ENCODE assay signal across 23 mouse cellular contexts in genomic region chr5:132956184-132956583, GRCm38 (mm10).
A peak's percentile ranks its signal among the peaks of the same experiment; 100 is the strongest.
DNase-seq lines count a peak whose midpoint lies in the region; ATAC-seq and TF ChIP-seq lines count a peak whose summit lies in the region.
"Had no signal": no experiment of that assay in that cellular context is flagged by ENCODE, and none has a peak within 500 bp of the region (broad histone marks: within the 10 kb centered on the region; RNA-seq: fewer than 3 reads in every experiment).

No protein-coding gene starts in this region.

- no peak overlapping the region for H3K4me3 ChIP-seq in kidney, embryonic 14.5 days (ENCODE audit: low read length)
- no peak overlapping the region for H3K4me3 ChIP-seq in lung, embryonic 14.5 days (ENCODE audit: low read depth, low read length)
- H3K4me3 ChIP-seq: embryonic facial prominence, embryonic 15.5 days; gastrocnemius, adult 2 months; hindbrain, embryonic 12.5 days; hindbrain, embryonic 15.5 days had no signal

- peak; percentile 12 for DNase-seq in embryo, embryonic 11 days
- DNase-seq in embryo, embryonic 10.5 days (ENCODE audit: low spot score), result no peak
- DNase-seq in kidney, adult 8-10 months, result no peak
- DNase-seq in lung, embryonic 14.5 days, result peak; percentile 57
- DNase-seq in lung, postnatal 25 days (ENCODE audit: low spot score), result no peak
- DNase-seq in lung, postnatal 36 days, result peak; percentile 7
- DNase-seq in lung, postnatal 4 days, result no peak
- DNase-seq: adrenal gland, adult 8-10 months; adrenal gland, postnatal 25 days; cerebellum, adult 18-20 months; cerebellum, adult 9-10 months; cerebellum, postnatal 14 days; forebrain, postnatal 0 days; gastrocnemius, adult 2 months; gastrocnemius, postnatal 14 days; heart, adult 11 months had no signal

- ATAC-seq in kidney, embryonic 14.5 days (ENCODE audit: low FRiP score, low TSS enrichment), result peak; percentile 62
- ATAC-seq in lung, embryonic 14.5 days (ENCODE audit: insufficient read depth), result 0 out of 2 replicates have a peak, but pooled peaks have one; percentile 47
- ATAC-seq: activated CD4-positive, CD25-positive, alpha-beta regulatory T cell, adult 4 months; forebrain, embryonic 14.5 days; forebrain, postnatal 0 days had no signal

- H3K27me3 ChIP-seq in kidney, embryonic 14.5 days (ENCODE audit: control insufficient read depth, insufficient read depth, low read length), result no peaks in the 10 kb centered on the region
- no peaks in the 10 kb centered on the region for H3K27me3 ChIP-seq in lung, embryonic 14.5 days (ENCODE audit: insufficient read depth, low read length)
- H3K27me3 ChIP-seq: embryonic facial prominence, embryonic 15.5 days; hindbrain, embryonic 12.5 days; hindbrain, embryonic 15.5 days had no signal

- no peaks in the 10 kb centered on the region for H3K36me3 ChIP-seq in kidney, embryonic 14.5 days (ENCODE audit: control insufficient read depth, insufficient read depth, low read length)
- no peaks in the 10 kb centered on the region for H3K36me3 ChIP-seq in lung, embryonic 14.5 days (ENCODE audit: insufficient read depth)
- H3K36me3 ChIP-seq: embryonic facial prominence, embryonic 15.5 days; hindbrain, embryonic 12.5 days; hindbrain, embryonic 15.5 days had no signal

- no peaks in the 10 kb centered on the region for H3K9me3 ChIP-seq in kidney, embryonic 14.5 days (ENCODE audit: control insufficient read depth, low read length)
- no peaks in the 10 kb centered on the region for H3K9me3 ChIP-seq in lung, embryonic 14.5 days (ENCODE audit: low read depth, low read length)
- H3K9me3 ChIP-seq: embryonic facial prominence, embryonic 15.5 days; hindbrain, embryonic 12.5 days; hindbrain, embryonic 15.5 days had no signal

- H3K4me2 ChIP-seq in kidney, embryonic 14.5 days (replicated peaks; ENCODE audit: low read depth, low read length), result no peak overlapping the region
- H3K4me2 ChIP-seq in lung, embryonic 14.5 days, result no peak overlapping the region
- H3K4me2 ChIP-seq: embryonic facial prominence, embryonic 15.5 days; heart, embryonic 11.5 days; hindbrain, embryonic 12.5 days; hindbrain, embryonic 15.5 days had no signal

- no peak overlapping the region for H3K9ac ChIP-seq in kidney, embryonic 14.5 days (ENCODE audit: low read depth, low read length)
- H3K9ac ChIP-seq in lung, embryonic 14.5 days, result no peak overlapping the region
- H3K9ac ChIP-seq: embryonic facial prominence, embryonic 15.5 days; forebrain, postnatal 0 days; hindbrain, embryonic 12.5 days; hindbrain, embryonic 15.5 days had no signal

- 31% methylated on average over 5 of the region's 5 CpGs for WGBS in kidney, embryonic 14.5 days
- 27% methylated on average over 5 of the region's 5 CpGs for WGBS in lung, embryonic 14.5 days

- no peaks in the 10 kb centered on the region for H3K4me1 ChIP-seq in kidney, embryonic 14.5 days (ENCODE audit: control insufficient read depth, insufficient read depth, low read length)
- no peaks in the 10 kb centered on the region for H3K4me1 ChIP-seq in lung, embryonic 14.5 days (ENCODE audit: insufficient read depth)
- H3K4me1 ChIP-seq: embryonic facial prominence, embryonic 15.5 days; hindbrain, embryonic 12.5 days; hindbrain, embryonic 15.5 days had no signal

- TF ChIP-seq CTCF in lung, embryonic 14.5 days (IDR thresholded peaks at IDR 0.05; ENCODE audit: low read depth), result no peak

- no peak overlapping the region for H3K27ac ChIP-seq in kidney, embryonic 14.5 days (ENCODE audit: low read depth, low read length)
- no peak overlapping the region for H3K27ac ChIP-seq in lung, embryonic 14.5 days (ENCODE audit: low read depth)
- H3K27ac ChIP-seq: embryonic facial prominence, embryonic 15.5 days; gastrocnemius, adult 2 months; hindbrain, embryonic 12.5 days; hindbrain, embryonic 15.5 days had no signal

Comparison
In these comparisons a context has a peak if more than half of its experiments do, and no peak if none do; other contexts are left out.
1. DNase-seq: peak in embryo, embryonic 11 days (single experiment), lung, embryonic 14.5 days (single experiment) and lung, postnatal 36 days (single experiment); none in embryo, embryonic 10.5 days (single experiment), kidney, adult 8-10 months (0 of 2), lung, postnatal 25 days (single experiment) and lung, postnatal 4 days (0 of 2).